Mouse (Mus musculus) lung, adult 2 months (tissue): ENCODE data around the gene Cdk14.

Experiments used
- CTCF ChIP-seq: fragments of 200-500 bp; IDR thresholded peaks from 2 replicates; pipeline ENCODE4 v1.5.1; 2011; ENCODE audit warnings: mild to moderate bottlenecking, low read length, control low read depth; ENCODE audit not compliant: insufficient read depth
- POLR2A ChIP-seq: fragments of 200-500 bp; IDR thresholded peaks from 2 replicates; pipeline ENCODE4 v1.6.1; 2011; ENCODE audit warnings: low read depth, mild to moderate bottlenecking, control low read depth, low read length, borderline replicate concordance; ENCODE audit errors: extremely low read depth

DNA sequence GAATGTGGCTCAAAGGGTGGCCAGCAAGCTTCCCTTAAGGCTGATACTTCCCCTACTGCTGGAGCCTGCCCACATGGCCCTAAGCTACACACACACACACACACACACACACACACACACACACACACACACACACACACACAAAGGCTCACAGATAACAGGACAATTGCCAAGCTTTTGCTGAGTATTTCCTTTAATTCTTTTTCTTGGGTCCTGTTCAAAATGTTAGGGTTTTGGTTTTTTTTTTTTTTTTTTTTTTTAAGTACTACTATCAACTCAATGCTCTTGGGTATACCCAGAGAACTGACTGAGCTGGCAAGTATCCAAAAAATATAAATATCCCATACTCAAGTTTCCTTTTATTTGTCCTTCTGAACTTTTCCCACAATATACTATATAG is 239.8 kb downstream of the Cdk14 start:
- TF ChIP-seq CTCF (no peak), POLR2A (no peak)
